9 mouse cellular contexts compared by ENCODE assay signal in the genomic region with DNA sequence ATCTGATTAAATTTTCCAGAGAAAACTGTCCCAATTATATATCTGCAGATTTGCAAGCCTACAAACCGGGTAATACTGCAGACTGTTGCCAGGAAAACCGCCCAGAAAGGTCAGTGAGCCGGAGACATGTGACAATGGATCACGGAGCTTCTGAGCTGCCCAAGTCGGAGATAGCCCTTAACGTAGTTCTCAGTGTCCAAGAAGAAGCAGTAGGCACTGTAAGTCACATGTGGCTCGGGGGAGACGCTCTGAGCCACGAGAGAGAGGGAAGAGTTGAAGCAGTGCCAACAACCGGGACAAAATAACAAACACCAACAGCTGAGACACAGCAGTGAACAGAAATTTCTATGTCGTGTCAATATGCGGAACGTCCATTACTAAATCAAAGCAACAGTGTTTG.
DNase-seq lines count a peak whose midpoint lies in the region; ATAC-seq lines count a peak whose summit lies in the region.
"Had no signal": no experiment of that assay in that cellular context is flagged by ENCODE, and none has a peak within 500 bp of the region (broad histone marks: within the 10 kb centered on the region; RNA-seq: fewer than 3 reads in every experiment).

No protein-coding gene starts in this region.

- peaks cover 34% of the 10 kb centered on the region for H3K36me3 ChIP-seq in hindbrain, embryonic 10.5 days

- no peaks in the 10 kb centered on the region for H3K27me3 ChIP-seq in hindbrain, embryonic 10.5 days (ENCODE audit: insufficient read depth, poor library complexity, severe bottlenecking)

- H3K27ac ChIP-seq in hindbrain, embryonic 10.5 days, result no peak overlapping the region
- H3K27ac ChIP-seq: macrophage had no signal

- 0 out of 2 replicates have a peak, but pooled peaks have one; percentile 18 for ATAC-seq in frontal cortex, adult (ENCODE audit: low TSS enrichment)
- no peak for ATAC-seq in erythroblast, adult 5-6 weeks (replicated peaks; ENCODE audit: low FRiP score, poor library complexity, severe bottlenecking)

- H3K4me3 ChIP-seq in hindbrain, embryonic 10.5 days, result no peak overlapping the region

- H3K9me3 ChIP-seq in hindbrain, embryonic 10.5 days, result no peaks in the 10 kb centered on the region

- WGBS in hindbrain, embryonic 10.5 days, result 88% methylated on average over 13 of the region's 13 CpGs

- no peaks in the 10 kb centered on the region for H3K4me1 ChIP-seq in hindbrain, embryonic 10.5 days (replicated peaks)

- intact Hi-C loops in heart, postnatal 25 days (cut with DNase I), result no loop called here

- DNase-seq in frontal cortex, postnatal 14 days (ENCODE audit: low spot score in 2 of 2), result no peak
- peak; percentile 9 for DNase-seq in ovary, postnatal 36 days (ENCODE audit: low spot score)
- DNase-seq in ovary, adult 18-20 months (ENCODE audit: low spot score), result no peak
- DNase-seq in heart, postnatal 25 days (ENCODE audit: low spot score), result peak; percentile 24
- DNase-seq in skeletal muscle tissue, adult 2 months (ENCODE audit: low read depth, low spot score), result peak; percentile 15
- DNase-seq in hindbrain, embryonic 10.5 days (ENCODE audit: low spot score), result no peak

Comparison
In these comparisons a context has a peak if more than half of its experiments do, and no peak if none do; other contexts are left out.
1. DNase-seq: peak in ovary, postnatal 36 days (single experiment), heart, postnatal 25 days (single experiment) and skeletal muscle tissue, adult 2 months (single experiment); none in frontal cortex, postnatal 14 days (0 of 2), ovary, adult 18-20 months (single experiment) and hindbrain, embryonic 10.5 days (single experiment).